Mouse (Mus musculus) cortical plate, adult 2 months (tissue): Measurements from ENCODE around the gene Frs2. TPM values are rescaled to one million over a fixed set of nuclear protein-coding genes. Genes with fewer than 3 reads are reported as not detected.
"Not testable (repeated sequence)": the region's sequence is repeated elsewhere in the genome, so short reads cannot be mapped to it uniquely, and the experiment has no call there.

Experiments used
- H3K27ac ChIP-seq: fragments of 200-500 bp; 2 replicates; pipeline ENCODE4 v1.5.1; 2012; ENCODE audit warnings: low read length, control low read depth, inconsistent platforms; ENCODE audit not compliant: insufficient read depth
- H3K4me1 ChIP-seq: fragments of 200-500 bp; 2 replicates; pipeline ENCODE4 v1.6.1; 2011; ENCODE audit warnings: low read length; ENCODE audit not compliant: control insufficient read depth, insufficient read depth
- H3K4me3 ChIP-seq: fragments of 200-500 bp; 2 replicates; pipeline ENCODE4 v1.5.1; 2011; ENCODE audit warnings: mild to moderate bottlenecking, low read length, control low read depth; ENCODE audit not compliant: insufficient read depth
- CTCF ChIP-seq: fragments of 200-500 bp; IDR thresholded peaks from 2 replicates; pipeline ENCODE4 v1.5.1; 2011; ENCODE audit warnings: mild to moderate bottlenecking, control low read depth, low read length; ENCODE audit not compliant: insufficient read depth; ENCODE audit errors: extremely low read depth
- POLR2A ChIP-seq: fragments of 200-500 bp; IDR thresholded peaks from 2 replicates; pipeline ENCODE4 v1.6.1; 2011; ENCODE audit warnings: mild to moderate bottlenecking, low read length, control low read depth; ENCODE audit not compliant: insufficient read depth; ENCODE audit errors: extremely low read depth
- polyA plus RNA-seq: library from polyadenylated mRNA; depleted of rRNA; stranded (reverse); fragments of >200 nt; gene quantifications from 2 replicates; pipeline ENCODE4 v1.2.3, GENCODE M21; 2012

The Frs2 gene
- polyA plus RNA-seq, 1 experiment = 35.9 TPM

- Histone ChIP-seq H3K27ac (no peak overlapping the region), H3K4me3 (peak overlapping the region; percentile 78), H3K4me1 (peaks cover 2% of the 10 kb centered on the region; the same call in 1 of the 2 replicates)
- TF ChIP-seq POLR2A (no peak), CTCF (no peak)
These were observed 85.5 kb downstream of the Frs2 start for GRCm38 (mm10) chr10:117062894-117063253.

GRCm38 (mm10) chr10:117055668-117056067 is 92.7 kb downstream of the Frs2 start:
- Histone ChIP-seq H3K27ac (no peak overlapping the region), H3K4me3 (no peak overlapping the region), H3K4me1 (peaks cover 2% of the 10 kb centered on the region; the same call in 1 of the 2 replicates)
- no peak for TF ChIP-seq POLR2A
- 0 out of 2 replicates have a peak, but pooled peaks have one; percentile 7 for TF ChIP-seq CTCF

- TF ChIP-seq CTCF (no peak), POLR2A (no peak)
- H3K4me3 ChIP-seq = no peak overlapping the region
- no peak overlapping the region for H3K27ac ChIP-seq
- 0 out of 2 replicates have a peak, but pooled peaks cover 1% of the 10 kb centered on the region for H3K4me1 ChIP-seq
These were observed 98.3 kb downstream of the Frs2 start for GRCm38 (mm10) chr10:117049961-117050597.

- Histone ChIP-seq H3K4me1 (0 out of 2 replicates have a peak, but pooled peaks cover 1% of the 10 kb centered on the region), H3K4me3 (no peak overlapping the region), H3K27ac (no peak overlapping the region)
- TF ChIP-seq POLR2A (no peak), CTCF (no peak)
These were observed 99.1 kb downstream of the Frs2 start for GRCm38 (mm10) chr10:117049253-117049652.

- H3K4me1 ChIP-seq = 0 out of 2 replicates have a peak, but pooled peaks cover 1% of the 10 kb centered on the region
- peak within 1 kb of the TSS; percentile 19 for H3K4me3 ChIP-seq
- no peak for TF ChIP-seq CTCF
- no peak for TF ChIP-seq POLR2A
- 0 out of 2 replicates have a peak within 1 kb of the TSS, but pooled peaks have one; percentile 5 for H3K27ac ChIP-seq
These were observed 102.9 kb downstream of the Frs2 start, which contains the start of gene Lrrc10 for GRCm38 (mm10) chr10:117045175-117046056. TSS of gene Lrrc10 (plus strand) at chr10:117045341.

GRCm38 (mm10) chr10:117043497-117044166 is 104.7 kb downstream of the Frs2 start:
- not testable (repeated sequence) for H3K4me3 ChIP-seq, H3K27ac ChIP-seq, H3K4me1 ChIP-seq

- TF ChIP-seq CTCF (no peak), POLR2A (no peak)
- H3K4me1 ChIP-seq = 0 out of 2 replicates have a peak, but pooled peaks cover 1% of the 10 kb centered on the region
- no peak overlapping the region for H3K4me3 ChIP-seq
- H3K27ac ChIP-seq = no peak overlapping the region
These were observed 106.0 kb downstream of the Frs2 start for GRCm38 (mm10) chr10:117042295-117042694.

- Histone ChIP-seq H3K4me3 (no peak overlapping the region), H3K4me1 (no peaks in the 10 kb centered on the region), H3K27ac (no peak overlapping the region)
- peak; percentile 28 for TF ChIP-seq CTCF
- TF ChIP-seq POLR2A = no peak
These were observed 108.0 kb downstream of the Frs2 start for GRCm38 (mm10) chr10:117040355-117040754.

- H3K4me1 ChIP-seq = no peaks in the 10 kb centered on the region
- H3K27ac ChIP-seq = no peak overlapping the region
- TF ChIP-seq CTCF (peak; percentile 71), POLR2A (no peak)
- H3K4me3 ChIP-seq = no peak overlapping the region
These were observed 114.5 kb downstream of the Frs2 start for GRCm38 (mm10) chr10:117033785-117034184.
